In the genomic region with DNA sequence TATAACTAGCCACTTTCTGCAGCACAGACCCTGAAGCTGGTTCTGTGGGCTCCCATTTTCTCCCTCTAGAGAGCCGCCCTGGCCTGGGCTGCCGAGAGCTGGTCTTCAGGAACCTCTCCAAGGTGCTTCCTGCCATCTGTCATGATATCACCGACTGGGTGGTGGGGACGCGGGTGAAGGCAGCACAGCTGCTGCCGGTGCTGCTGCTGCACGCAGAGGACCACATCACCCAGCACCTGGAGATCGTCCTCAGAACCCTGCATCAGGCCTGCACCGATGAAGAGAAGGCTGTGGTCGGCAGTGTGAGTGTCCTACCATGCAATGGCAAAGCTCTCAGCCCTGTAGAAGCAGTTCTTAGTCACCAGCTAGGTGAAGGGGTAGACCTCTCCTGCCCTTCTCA, we compare ENCODE assay signal across 18 mouse cellular contexts. TPM values are rescaled to one million over a fixed set of nuclear protein-coding genes. Genes with fewer than 3 reads are reported as not detected.
DNase-seq lines count a peak whose midpoint lies in the region; ATAC-seq lines count a peak whose summit lies in the region.
"Had no signal": no experiment of that assay in that cellular context is flagged by ENCODE, and none has a peak within 500 bp of the region (broad histone marks: within the 10 kb centered on the region; RNA-seq: fewer than 3 reads in every experiment).

No protein-coding gene starts in this region.

- peak; percentile 90 for DNase-seq in A20 (ENCODE audit: low read depth, low spot score)
- DNase-seq in CD4-positive, CD25-positive, alpha-beta regulatory T cell, adult 2 months (ENCODE audit: low read depth, low spot score) = peak; percentile 41
- DNase-seq in thymus, postnatal 0 days (ENCODE audit: low spot score) = peak; percentile 89
- DNase-seq in cerebellum, adult 9-10 months = no peak
- DNase-seq in ovary, postnatal 36 days (ENCODE audit: low spot score) = no peak
- DNase-seq: adrenal gland, postnatal 36 days; cerebellum, adult 9-11 months; gastrocnemius, postnatal 36 days; heart, postnatal 4 days; kidney, adult 2 months; kidney, postnatal 4 days; left cerebral cortex, postnatal 4 days; liver, embryonic 13.5 days had no signal

- no peaks in the 10 kb centered on the region for H3K9me3 ChIP-seq in midbrain, embryonic 13.5 days
- H3K9me3 ChIP-seq: heart, embryonic 12.5 days; liver, embryonic 13.5 days; neural tube, embryonic 12.5 days had no signal

- H3K4me3 ChIP-seq in midbrain, embryonic 13.5 days (replicated peaks) = no peak overlapping the region
- H3K4me3 ChIP-seq: heart, embryonic 12.5 days; liver, embryonic 13.5 days; neural tube, embryonic 12.5 days had no signal

- H3K4me2 ChIP-seq in midbrain, embryonic 13.5 days (replicated peaks) = no peak overlapping the region
- H3K4me2 ChIP-seq: heart, embryonic 12.5 days; liver, embryonic 13.5 days; neural tube, embryonic 12.5 days had no signal

- no peak overlapping the region for H3K9ac ChIP-seq in midbrain, embryonic 13.5 days (replicated peaks)
- H3K9ac ChIP-seq: heart, embryonic 12.5 days; liver, embryonic 13.5 days; neural tube, embryonic 12.5 days had no signal

- ATAC-seq in megakaryocyte, adult 5-6 weeks (ENCODE audit: poor library complexity, severe bottlenecking) = peak; percentile 12; the same call in 1 of the 2 replicates
- ATAC-seq in midbrain, embryonic 13.5 days = no peak
- ATAC-seq: forebrain, embryonic 14.5 days had no signal

- no peak overlapping the region for H3K27ac ChIP-seq in midbrain, embryonic 13.5 days
- H3K27ac ChIP-seq: liver, embryonic 13.5 days; neural tube, embryonic 12.5 days had no signal

- H3K4me1 ChIP-seq in midbrain, embryonic 13.5 days (replicated peaks) = 0 out of 2 replicates have a peak, but pooled peaks cover 5% of the 10 kb centered on the region
- H3K4me1 ChIP-seq: neural tube, embryonic 12.5 days had no signal

- H3K27me3 ChIP-seq in midbrain, embryonic 13.5 days = no peaks in the 10 kb centered on the region
- H3K27me3 ChIP-seq: heart, embryonic 12.5 days; liver, embryonic 13.5 days; neural tube, embryonic 12.5 days had no signal

- 94% methylated on average over 10 of the region's 10 CpGs for WGBS in midbrain, embryonic 13.5 days

- H3K36me3 ChIP-seq in midbrain, embryonic 13.5 days = peaks cover 74% of the 10 kb centered on the region

RNA-seq across cellular contexts. Expression of gene Dnaaf5, which starts 11.6 kb away (rescaled TPM):
- 5.2 and 5.6 TPM in 2 replicates for total RNA-seq in megakaryocyte, adult 5-6 weeks (2015)
- 3.3 and 4.1 TPM in 2 replicates for total RNA-seq in megakaryocyte, adult 5-6 weeks (2017)
- polyA plus RNA-seq in thymus, postnatal 0 days (2015; fragmentation: Nextera tagmentation; extraction: Ambion mirVana) = 3.4 and 4.1 TPM in 2 replicates
- 2.3 and 3.9 TPM in 2 replicates for polyA plus RNA-seq in midbrain, embryonic 13.5 days (2015; fragmentation: Nextera tagmentation; extraction: Ambion mirVana)

RNA-seq across cellular contexts. Expression of gene Prkar1b, which starts 11.8 kb away (rescaled TPM):
- total RNA-seq in megakaryocyte, adult 5-6 weeks (2015) = 0.27 and 0.60 TPM in 2 replicates
- 0.04 and 0.48 TPM in 2 replicates for total RNA-seq in megakaryocyte, adult 5-6 weeks (2017)
- 2.4 and 3.5 TPM in 2 replicates for polyA plus RNA-seq in thymus, postnatal 0 days (2015; fragmentation: Nextera tagmentation; extraction: Ambion mirVana)
- polyA plus RNA-seq in midbrain, embryonic 13.5 days (2015; fragmentation: Nextera tagmentation; extraction: Ambion mirVana) = 139 and 148 TPM in 2 replicates

RNA-seq across cellular contexts. Expression of gene Sun1, which starts 38.8 kb away (rescaled TPM):
- 40.8 and 44.1 TPM in 2 replicates for total RNA-seq in megakaryocyte, adult 5-6 weeks (2015)
- 67.0 and 72.5 TPM in 2 replicates for total RNA-seq in megakaryocyte, adult 5-6 weeks (2017)
- polyA plus RNA-seq in thymus, postnatal 0 days (2015; fragmentation: Nextera tagmentation; extraction: Ambion mirVana) = 19.0 and 19.4 TPM in 2 replicates
- 45.9 and 49.1 TPM in 2 replicates for polyA plus RNA-seq in midbrain, embryonic 13.5 days (2015; fragmentation: Nextera tagmentation; extraction: Ambion mirVana)

Comparison
In these comparisons a context has a peak if more than half of its experiments do, and no peak if none do; other contexts are left out.
1. DNase-seq: peak in A20 (single experiment), CD4-positive, CD25-positive, alpha-beta regulatory T cell, adult 2 months (single experiment) and thymus, postnatal 0 days (single experiment); none in cerebellum, adult 9-10 months (single experiment) and ovary, postnatal 36 days (single experiment).
2. RNA of gene Prkar1b, which starts 11.8 kb away (polyA plus RNA-seq): 139 to 148 TPM in midbrain, embryonic 13.5 days; 2.4 to 3.5 TPM in thymus, postnatal 0 days; every median in the first group is over 10 times any median in the second.